Mouse (Mus musculus): ENCODE data around the gene Zfp367.
A peak's percentile ranks its signal among the peaks of the same experiment; 100 is the strongest.

The Zfp367 gene

GRCm38 (mm10) chr13:64153083-64153682 lies at the start of gene Zfp367:
Gene Zfp367, minus strand, starts transcription at chr13:64153202.
- DNase-seq = peak; percentile 99

GRCm38 (mm10) chr13:64200911-64201310 lies 47.9 kb upstream of the Zfp367 start:
- DNase-seq = no peak

- no peak for DNase-seq
Measured at GRCm38 (mm10) chr13:64198310-64198709, 45.3 kb upstream of the Zfp367 start.

GRCm38 (mm10) chr13:64197899-64198298 lies 44.9 kb upstream of the Zfp367 start:
- DNase-seq = no peak

GRCm38 (mm10) chr13:64187065-64187464 lies 34.1 kb upstream of the Zfp367 start:
- no peak for DNase-seq

GRCm38 (mm10) chr13:64186516-64186915 lies 33.5 kb upstream of the Zfp367 start:
- no peak for DNase-seq

- no peak for DNase-seq
Measured at GRCm38 (mm10) chr13:64185586-64185985, 32.6 kb upstream of the Zfp367 start.

GRCm38 (mm10) chr13:64185176-64185575 lies 32.2 kb upstream of the Zfp367 start:
- DNase-seq = no peak

GRCm38 (mm10) chr13:64184361-64184760 lies 31.4 kb upstream of the Zfp367 start:
- no peak for DNase-seq

GRCm38 (mm10) chr13:64183583-64183982 lies 30.6 kb upstream of the Zfp367 start:
- DNase-seq = no peak

- DNase-seq = no peak
Measured at GRCm38 (mm10) chr13:64182091-64182490, 29.1 kb upstream of the Zfp367 start.

- peak; percentile 66 for DNase-seq
Measured at GRCm38 (mm10) chr13:64180888-64181287, 27.9 kb upstream of the Zfp367 start.

- peak; percentile 18 for DNase-seq
Measured at GRCm38 (mm10) chr13:64180300-64180699, 27.3 kb upstream of the Zfp367 start.

GRCm38 (mm10) chr13:64178746-64179652 lies 26.0 kb upstream of the Zfp367 start:
- peak; percentile 49 for DNase-seq

GRCm38 (mm10) chr13:64178000-64178399 lies 25.0 kb upstream of the Zfp367 start:
- peak; percentile 64 for DNase-seq

- no peak for DNase-seq
Measured at GRCm38 (mm10) chr13:64169746-64170145, 16.7 kb upstream of the Zfp367 start.

- DNase-seq = no peak
Measured at GRCm38 (mm10) chr13:64163147-64163715, 10.2 kb upstream of the Zfp367 start.

- peak; percentile 47 for DNase-seq
Measured at GRCm38 (mm10) chr13:64162626-64163025, 9.6 kb upstream of the Zfp367 start.

GRCm38 (mm10) chr13:64161916-64162611 lies 9.1 kb upstream of the Zfp367 start:
- DNase-seq = no peak

- peak; percentile 99 for DNase-seq
Measured at GRCm38 (mm10) chr13:64161548-64161915, 8.5 kb upstream of the Zfp367 start, which contains the start of gene Habp4. Gene Habp4, plus strand, starts transcription at chr13:64161824.

GRCm38 (mm10) chr13:64156966-64157365 lies 4.0 kb upstream of the Zfp367 start:
- DNase-seq = no peak

GRCm38 (mm10) chr13:64155171-64155571 lies 2.2 kb upstream of the Zfp367 start:
- DNase-seq = peak; percentile 40

GRCm38 (mm10) chr13:64154651-64155050 lies 1.6 kb upstream of the Zfp367 start:
- DNase-seq = no peak

All from retina, postnatal 1 day (tissue).